Mouse (Mus musculus): ENCODE data around the gene Cdkn1b.

- no peak for TF ChIP-seq CTCF (IDR thresholded peaks at IDR 0.05; ENCODE audit: extremely low read depth, insufficient read depth, insufficient read length, insufficient replicate concordance)
- TF ChIP-seq POLR2A (IDR thresholded peaks at IDR 0.05; ENCODE audit: low read depth, low read length), result no peak
Observed at GRCm38 (mm10) chr6:134905811-134906210, 14.4 kb upstream of the Cdkn1b start.

Data from spleen, adult 2 months (tissue).